Mouse (Mus musculus): Measurements from ENCODE around the gene Krtap19-9b. TPM values are rescaled to one million over a fixed set of nuclear protein-coding genes. Genes with fewer than 3 reads are reported as not detected.

Gene Krtap19-9b
- not detected in 2 replicates for polyA plus RNA-seq (2015; fragmentation: Nextera tagmentation; extraction: Ambion mirVana)

DNA sequence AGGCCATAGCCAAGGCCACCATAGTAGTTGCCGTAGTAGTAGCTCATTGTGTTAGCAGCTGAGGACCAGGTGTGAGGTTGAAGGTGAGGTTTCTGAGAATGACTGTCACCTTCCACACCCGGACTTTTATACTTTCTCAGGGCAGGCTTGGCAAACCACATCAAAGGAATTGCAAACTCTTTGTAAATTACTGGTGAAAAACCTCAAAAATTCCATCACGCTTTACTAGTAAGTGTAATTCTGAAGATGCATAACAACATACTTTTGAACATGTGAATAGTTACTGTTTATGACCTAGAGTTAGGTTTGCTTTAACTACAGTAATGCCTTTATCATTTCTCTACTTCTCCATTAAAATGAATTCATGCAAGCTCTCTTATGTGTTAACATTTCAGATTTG, at the start of gene Krtap19-9b:
Gene Krtap19-9b, minus strand, starts transcription at position 101 of the 400 bp plus-strand sequence.
- Histone ChIP-seq H3K27ac (replicated peaks) (no peak within 1 kb of the TSS), H3K27me3 (no peaks in the 10 kb centered on the region), H3K4me3 (no peak within 1 kb of the TSS), H3K36me3 (no peaks in the 10 kb centered on the region), H3K4me1 (no peaks in the 10 kb centered on the region), H3K9ac (replicated peaks) (no peak within 1 kb of the TSS), H3K4me2 (replicated peaks) (no peak within 1 kb of the TSS), H3K9me3 (no peaks in the 10 kb centered on the region)
- ATAC-seq (replicated peaks): no peak
- WGBS: 95% methylated on average over 3 of the region's 3 CpGs

DNA sequence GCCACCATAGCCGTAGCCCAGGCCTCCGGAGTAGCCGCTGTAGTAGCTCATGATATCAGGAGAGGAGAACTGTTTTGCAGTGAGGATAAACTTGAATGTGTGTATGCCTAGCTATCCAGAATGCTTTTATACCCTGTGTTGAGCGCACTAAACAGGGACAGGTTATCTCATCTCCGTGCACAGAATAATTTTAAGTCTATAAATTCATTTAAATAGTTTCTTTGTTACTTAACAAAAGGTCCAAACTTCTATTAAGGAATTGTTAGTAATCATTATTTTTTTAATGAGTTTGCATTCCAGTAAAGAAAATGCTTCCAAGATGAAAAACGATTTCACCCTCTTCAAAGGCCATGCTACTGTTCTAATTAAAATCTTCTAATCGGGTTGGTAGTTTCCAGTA, 30.7 kb upstream of the Krtap19-9b start, which contains the start of gene Krtap16-3:
Gene Krtap16-3, minus strand, starts transcription at position 101 of the 400 bp plus-strand sequence.
- WGBS: 52% methylated on average over 7 of the region's 7 CpGs
- no peaks in the 10 kb centered on the region for H3K4me1 ChIP-seq
- H3K36me3 ChIP-seq: no peaks in the 10 kb centered on the region
- no peak within 1 kb of the TSS for H3K4me2 ChIP-seq (replicated peaks)
- no peaks in the 10 kb centered on the region for H3K27me3 ChIP-seq
- no peaks in the 10 kb centered on the region for H3K9me3 ChIP-seq
- no peak within 1 kb of the TSS for H3K27ac ChIP-seq (replicated peaks)
- ATAC-seq (replicated peaks): 0 out of 2 replicates have a peak, but pooled peaks have one; percentile 32
- no peak within 1 kb of the TSS for H3K4me3 ChIP-seq
- H3K9ac ChIP-seq (replicated peaks): no peak within 1 kb of the TSS

DNA sequence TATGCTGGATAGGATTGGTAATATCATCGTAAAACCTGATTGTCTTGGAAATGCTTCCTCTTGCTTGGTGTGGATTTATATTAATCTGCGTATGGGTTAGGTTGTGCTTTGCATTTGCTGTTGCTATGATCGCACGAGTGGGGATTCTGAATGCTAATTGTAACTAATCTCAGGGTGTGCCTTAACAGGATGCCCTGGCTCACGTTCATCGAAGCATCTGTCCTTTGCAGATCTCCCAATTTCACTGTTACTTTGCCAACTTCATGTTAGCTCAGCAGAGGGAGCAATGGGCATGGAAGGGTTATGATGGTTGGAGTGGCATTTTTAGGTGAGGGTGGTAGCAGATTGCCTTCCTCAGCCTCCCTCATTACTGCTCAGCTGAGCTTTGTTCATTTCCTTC, 9.0 kb upstream of the Krtap19-9b start:
- H3K4me2 ChIP-seq (replicated peaks): no peak overlapping the region
- H3K27ac ChIP-seq (replicated peaks): no peak overlapping the region
- no peak overlapping the region for H3K9ac ChIP-seq (replicated peaks)
- 64% methylated on average over 6 of the region's 6 CpGs for WGBS
- H3K4me3 ChIP-seq: no peak overlapping the region
- ATAC-seq (replicated peaks): peak; percentile 53; the same call in 1 of the 2 replicates
- H3K27me3 ChIP-seq: no peaks in the 10 kb centered on the region
- H3K9me3 ChIP-seq: no peaks in the 10 kb centered on the region
- peaks cover 4% of the 10 kb centered on the region; the same call in 1 of the 2 replicates for H3K4me1 ChIP-seq
- no peaks in the 10 kb centered on the region for H3K36me3 ChIP-seq

DNA sequence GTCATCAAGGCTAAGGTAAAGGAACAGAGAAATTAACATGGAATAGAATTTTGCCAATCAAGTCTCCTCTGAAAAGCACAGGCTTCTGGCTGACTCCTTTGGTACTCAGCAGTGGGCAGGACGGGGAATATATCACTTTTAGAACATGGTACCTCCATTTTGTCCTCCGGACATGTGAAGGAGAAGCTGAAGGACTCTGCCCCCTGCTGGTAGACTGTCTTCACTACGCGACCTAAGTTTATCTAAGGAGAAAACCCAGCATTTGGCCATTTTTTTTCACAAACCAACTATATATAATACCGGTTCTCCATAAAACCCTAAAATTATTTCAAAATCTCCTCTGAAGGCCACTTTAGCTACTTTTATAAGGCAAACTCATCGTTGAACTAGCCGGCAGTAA, 6.2 kb upstream of the Krtap19-9b start:
- H3K36me3 ChIP-seq: no peaks in the 10 kb centered on the region
- 76% methylated on average over 7 of the region's 7 CpGs for WGBS
- no peak for ATAC-seq (replicated peaks)
- no peak overlapping the region for H3K27ac ChIP-seq (replicated peaks)
- H3K27me3 ChIP-seq: no peaks in the 10 kb centered on the region
- no peak overlapping the region for H3K9ac ChIP-seq (replicated peaks)
- no peak overlapping the region for H3K4me2 ChIP-seq (replicated peaks)
- H3K4me3 ChIP-seq: no peak overlapping the region
- no peaks in the 10 kb centered on the region for H3K9me3 ChIP-seq
- peaks cover 4% of the 10 kb centered on the region; the same call in 1 of the 2 replicates for H3K4me1 ChIP-seq

DNA sequence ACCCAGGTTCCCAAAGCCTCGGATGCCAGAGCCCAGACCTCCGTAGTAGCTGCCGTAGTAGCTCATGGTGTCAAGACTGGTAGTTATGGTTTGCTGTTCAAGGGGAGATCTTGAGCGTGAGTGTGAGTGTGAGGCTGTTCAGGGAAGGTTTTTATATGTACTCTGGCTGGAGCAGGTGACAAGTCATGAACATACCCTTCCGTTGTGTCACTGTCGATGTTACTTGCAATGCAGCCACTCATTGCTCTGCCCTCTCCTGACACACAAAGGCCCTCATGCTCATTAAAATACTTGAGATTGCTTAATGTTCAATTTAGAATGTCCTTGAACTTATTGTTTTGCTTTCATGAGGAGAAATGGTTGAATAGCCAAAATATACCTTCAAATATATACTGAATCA, 35.7 kb downstream of the Krtap19-9b start, which contains the start of gene Krtap19-5:
Gene Krtap19-5, minus strand, starts transcription at position 101 of the 400 bp plus-strand sequence.
- no peak for ATAC-seq (replicated peaks)
- H3K4me3 ChIP-seq: no peak within 1 kb of the TSS
- H3K27me3 ChIP-seq: no peaks in the 10 kb centered on the region
- H3K9me3 ChIP-seq: no peaks in the 10 kb centered on the region
- H3K27ac ChIP-seq (replicated peaks): no peak within 1 kb of the TSS
- 93% methylated on average over 6 of the region's 6 CpGs for WGBS
- H3K4me1 ChIP-seq: no peaks in the 10 kb centered on the region
- H3K36me3 ChIP-seq: no peaks in the 10 kb centered on the region
- H3K4me2 ChIP-seq (replicated peaks): no peak within 1 kb of the TSS
- H3K9ac ChIP-seq (replicated peaks): no peak within 1 kb of the TSS

DNA sequence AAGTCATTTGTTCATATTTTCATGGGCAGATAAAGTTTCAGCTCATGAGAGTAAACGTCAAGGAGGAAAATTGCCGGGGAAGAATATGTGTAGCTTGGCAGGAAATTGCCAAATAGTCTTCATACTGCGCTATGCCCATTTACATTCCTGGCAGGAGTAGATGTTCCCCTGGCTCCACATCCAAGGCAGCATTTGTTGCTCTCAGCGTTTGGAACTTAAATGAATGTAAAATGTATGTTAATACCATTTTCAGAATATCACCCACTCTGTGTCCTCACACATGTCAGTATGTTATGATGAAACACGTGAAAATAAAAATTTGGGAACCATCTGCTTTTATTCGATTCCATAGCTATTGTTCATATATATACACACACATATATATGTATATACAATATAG, 45.2 kb downstream of the Krtap19-9b start:
- H3K36me3 ChIP-seq: no peaks in the 10 kb centered on the region
- H3K9me3 ChIP-seq: no peaks in the 10 kb centered on the region
- WGBS: 66% methylated on average over 6 of the region's 6 CpGs
- H3K4me3 ChIP-seq: no peak overlapping the region
- no peak overlapping the region for H3K27ac ChIP-seq (replicated peaks)
- ATAC-seq (replicated peaks): peak; percentile 66; the same call in 1 of the 2 replicates
- no peaks in the 10 kb centered on the region for H3K27me3 ChIP-seq
- H3K9ac ChIP-seq (replicated peaks): no peak overlapping the region
- H3K4me1 ChIP-seq: no peaks in the 10 kb centered on the region
- H3K4me2 ChIP-seq (replicated peaks): no peak overlapping the region

DNA sequence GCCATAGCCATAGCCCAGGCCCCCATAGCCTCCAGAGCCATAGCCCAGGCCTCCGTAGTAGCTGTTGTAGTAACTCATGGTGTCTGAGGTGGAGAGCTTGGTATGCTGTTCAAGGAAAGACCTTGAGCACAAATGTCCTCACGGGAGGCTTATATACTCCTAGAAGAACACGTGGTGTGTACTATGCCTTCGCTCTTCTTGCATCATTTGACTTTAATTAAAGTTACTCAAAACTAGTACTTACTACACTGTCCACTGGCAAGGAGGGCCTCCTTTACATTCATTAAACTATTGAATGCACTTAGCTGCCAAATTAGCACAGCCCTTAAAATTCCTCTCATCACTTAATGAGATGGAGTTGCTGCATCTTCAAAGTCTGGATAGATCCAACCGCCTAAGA, 47.1 kb downstream of the Krtap19-9b start, which contains the start of gene Krtap19-4:
Gene Krtap19-4, minus strand, starts transcription at position 101 of the 400 bp plus-strand sequence.
- Histone ChIP-seq H3K27me3 (no peaks in the 10 kb centered on the region), H3K27ac (replicated peaks) (no peak within 1 kb of the TSS), H3K4me3 (no peak within 1 kb of the TSS), H3K4me2 (replicated peaks) (no peak within 1 kb of the TSS), H3K9ac (replicated peaks) (no peak within 1 kb of the TSS), H3K4me1 (no peaks in the 10 kb centered on the region), H3K36me3 (no peaks in the 10 kb centered on the region), H3K9me3 (no peaks in the 10 kb centered on the region)
- 85% methylated on average over 5 of the region's 5 CpGs for WGBS
- no peak for ATAC-seq (replicated peaks)

Other genes with a start within 250 kb of the Krtap19-9b start
- not detected in 2 replicates for gene 2310061N02Rik, start 224.3 kb downstream of the Krtap19-9b start, polyA plus RNA-seq (2015; fragmentation: Nextera tagmentation; extraction: Ambion mirVana)
- not detected in 2 replicates for gene Krtap13-1, start 203.4 kb downstream of the Krtap19-9b start, polyA plus RNA-seq (2015; fragmentation: Nextera tagmentation; extraction: Ambion mirVana)
- gene Krtap13, start 180.6 kb downstream of the Krtap19-9b start, polyA plus RNA-seq (2015; fragmentation: Nextera tagmentation; extraction: Ambion mirVana): not detected in 2 replicates
- gene 2310034C09Rik, start 173.4 kb downstream of the Krtap19-9b start, polyA plus RNA-seq (2015; fragmentation: Nextera tagmentation; extraction: Ambion mirVana): not detected in 2 replicates
- gene 2310057N15Rik, start 158.1 kb downstream of the Krtap19-9b start, polyA plus RNA-seq (2015; fragmentation: Nextera tagmentation; extraction: Ambion mirVana): not detected in 2 replicates
- gene Gm5965, start 154.4 kb downstream of the Krtap19-9b start, polyA plus RNA-seq (2015; fragmentation: Nextera tagmentation; extraction: Ambion mirVana): not detected in 2 replicates
- not detected in 2 replicates for gene Gm20741, start 120.0 kb downstream of the Krtap19-9b start, polyA plus RNA-seq (2015; fragmentation: Nextera tagmentation; extraction: Ambion mirVana)
- not detected in 2 replicates for gene Krtap15, start 112.0 kb downstream of the Krtap19-9b start, polyA plus RNA-seq (2015; fragmentation: Nextera tagmentation; extraction: Ambion mirVana)
- gene Krtap14, start 106.1 kb downstream of the Krtap19-9b start, polyA plus RNA-seq (2015; fragmentation: Nextera tagmentation; extraction: Ambion mirVana): not detected in 2 replicates
- not detected in 2 replicates for gene Krtap19-1, start 62.9 kb downstream of the Krtap19-9b start, polyA plus RNA-seq (2015; fragmentation: Nextera tagmentation; extraction: Ambion mirVana)
- not detected in 2 replicates for gene Krtap19-2, start 58.0 kb downstream of the Krtap19-9b start, polyA plus RNA-seq (2015; fragmentation: Nextera tagmentation; extraction: Ambion mirVana)
- not detected in 2 replicates for gene Krtap19-3, start 54.2 kb downstream of the Krtap19-9b start, polyA plus RNA-seq (2015; fragmentation: Nextera tagmentation; extraction: Ambion mirVana)
- not detected in 2 replicates for gene Krtap19-4, start 47.2 kb downstream of the Krtap19-9b start, polyA plus RNA-seq (2015; fragmentation: Nextera tagmentation; extraction: Ambion mirVana)
- not detected in 2 replicates for gene Krtap19-5, start 35.8 kb downstream of the Krtap19-9b start, polyA plus RNA-seq (2015; fragmentation: Nextera tagmentation; extraction: Ambion mirVana)
- gene Krtap16-3, start 30.6 kb upstream of the Krtap19-9b start, polyA plus RNA-seq (2015; fragmentation: Nextera tagmentation; extraction: Ambion mirVana): not detected in 2 replicates
- gene Krtap22-2, start 78.5 kb upstream of the Krtap19-9b start, polyA plus RNA-seq (2015; fragmentation: Nextera tagmentation; extraction: Ambion mirVana): not detected in 2 replicates
- gene Gm10229, start 83.0 kb upstream of the Krtap19-9b start, polyA plus RNA-seq (2015; fragmentation: Nextera tagmentation; extraction: Ambion mirVana): not detected in 2 replicates
- not detected in 2 replicates for gene Krtap6-1, start 99.4 kb upstream of the Krtap19-9b start, polyA plus RNA-seq (2015; fragmentation: Nextera tagmentation; extraction: Ambion mirVana)
- gene Gm10228, start 109.2 kb upstream of the Krtap19-9b start, polyA plus RNA-seq (2015; fragmentation: Nextera tagmentation; extraction: Ambion mirVana): not detected in 2 replicates
- gene Krtap6-5, start 115.6 kb upstream of the Krtap19-9b start, polyA plus RNA-seq (2015; fragmentation: Nextera tagmentation; extraction: Ambion mirVana): not detected in 2 replicates
- not detected in 2 replicates for gene 1110025L11Rik, start 131.7 kb upstream of the Krtap19-9b start, polyA plus RNA-seq (2015; fragmentation: Nextera tagmentation; extraction: Ambion mirVana)
- gene Krtap6-3, start 151.8 kb upstream of the Krtap19-9b start, polyA plus RNA-seq (2015; fragmentation: Nextera tagmentation; extraction: Ambion mirVana): not detected in 2 replicates
- gene Gm6358, start 208.6 kb upstream of the Krtap19-9b start, polyA plus RNA-seq (2015; fragmentation: Nextera tagmentation; extraction: Ambion mirVana): not detected in 2 replicates
- gene Gm10061, start 218.8 kb upstream of the Krtap19-9b start, polyA plus RNA-seq (2015; fragmentation: Nextera tagmentation; extraction: Ambion mirVana): not detected in 2 replicates
- gene Gm9789, start 225.7 kb upstream of the Krtap19-9b start, polyA plus RNA-seq (2015; fragmentation: Nextera tagmentation; extraction: Ambion mirVana): not detected in 2 replicates
- not detected in 2 replicates for gene Gm7735, start 237.2 kb upstream of the Krtap19-9b start, polyA plus RNA-seq (2015; fragmentation: Nextera tagmentation; extraction: Ambion mirVana)
- not detected in 2 replicates for gene 1110057P08Rik, start 242.5 kb upstream of the Krtap19-9b start, polyA plus RNA-seq (2015; fragmentation: Nextera tagmentation; extraction: Ambion mirVana)

Data from forebrain, embryonic 15.5 days (tissue).